Mouse (Mus musculus) mesoderm, embryonic 11.5 days (tissue): ENCODE results near the gene Col8a2.

ENCODE experiments used
- DNase-seq: peaks from one replicate; pipeline ENCODE4 v3.0.0-alpha.2; 2012; ENCODE audit warnings: low read depth, low spot score

Col8a2 gene

DNA sequence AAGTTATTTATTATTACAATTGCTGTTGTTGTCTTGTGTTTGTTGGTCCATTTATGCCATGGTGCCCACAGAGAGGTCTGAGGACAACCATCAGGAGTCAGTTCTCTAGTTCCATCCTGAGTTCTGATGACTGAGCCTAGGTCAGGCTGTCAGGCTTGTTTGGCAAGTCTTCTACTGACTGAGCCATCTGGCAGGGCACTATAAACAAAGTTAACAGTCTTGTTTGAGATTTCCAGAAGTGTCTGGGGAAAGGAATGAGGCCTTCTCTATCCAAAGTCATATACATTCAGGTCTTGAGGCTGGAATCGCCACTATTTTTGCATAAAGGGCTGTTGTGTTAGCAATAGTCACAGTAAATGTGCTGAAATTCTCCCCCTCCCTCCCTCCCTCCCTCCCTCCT, 45.2 kb downstream of the Col8a2 start:
- no peak for DNase-seq

DNA sequence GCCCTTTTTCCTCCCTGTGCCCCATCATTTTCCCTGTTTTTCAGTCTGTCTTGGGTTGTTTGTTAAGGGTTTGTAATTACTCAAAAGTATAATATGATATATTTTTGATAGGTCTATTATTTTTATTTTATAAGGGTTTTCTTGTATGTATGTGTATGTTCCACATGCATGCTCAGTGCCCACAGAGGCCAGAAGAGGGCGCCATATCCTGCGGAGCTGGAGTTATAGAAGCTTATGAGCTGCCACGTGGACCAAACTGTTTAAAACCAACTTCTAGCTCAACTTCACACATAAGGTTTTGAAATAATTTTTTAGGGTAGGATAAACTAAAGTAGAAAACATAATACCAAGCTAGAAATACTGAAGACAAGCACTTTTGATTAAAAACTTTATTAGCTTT, 45.8 kb downstream of the Col8a2 start:
- no peak for DNase-seq

DNA sequence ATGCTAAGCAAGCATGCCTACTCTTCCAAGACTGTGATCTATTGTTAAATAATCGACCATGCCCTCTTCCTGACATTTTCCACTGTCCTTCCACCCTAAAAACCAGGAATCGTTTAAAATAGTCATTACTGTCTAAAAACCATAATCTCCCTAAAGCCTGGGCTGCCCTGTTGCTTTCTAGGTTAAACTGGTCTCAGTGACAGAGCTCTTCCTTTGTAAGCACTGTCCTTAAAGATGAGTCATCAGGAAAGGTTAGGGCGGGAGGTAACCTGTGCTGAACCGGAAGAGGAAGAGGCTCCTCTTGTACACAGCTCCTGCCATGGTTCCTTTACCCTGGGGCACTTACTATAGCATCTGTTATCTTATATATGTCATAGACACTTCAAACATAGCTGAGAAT, 52.9 kb downstream of the Col8a2 start:
- no peak for DNase-seq

- no peak for DNase-seq
Observed at GRCm38 (mm10) chr4:126343451-126343850, 56.9 kb downstream of the Col8a2 start.

DNA sequence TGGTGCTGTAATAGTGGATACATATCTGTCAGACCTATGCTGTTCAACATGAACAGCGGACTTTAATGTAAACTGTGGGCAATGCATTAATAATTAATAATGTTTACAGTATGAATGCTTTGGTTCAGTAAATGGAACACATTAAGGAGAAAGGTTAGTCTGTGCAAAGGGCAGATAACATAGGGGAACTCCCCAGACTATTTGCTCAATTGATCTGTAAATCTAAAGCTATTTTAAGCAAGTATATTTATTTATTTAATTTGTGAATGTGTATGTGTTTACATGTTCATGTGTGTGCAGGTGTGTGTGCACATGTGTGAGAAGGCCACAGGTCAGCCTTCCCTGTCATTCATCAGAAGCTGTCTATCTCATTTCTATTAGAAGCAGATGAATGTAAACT, 73.5 kb downstream of the Col8a2 start:
- DNase-seq = no peak
